Mouse (Mus musculus) adrenal gland, adult 8-10 months (tissue): ENCODE data around the gene Acox3. TPM values are rescaled to one million over a fixed set of nuclear protein-coding genes. Genes with fewer than 3 reads are reported as not detected.

Source experiments
- DNase-seq: peaks from one replicate; pipeline ENCODE4 v3.0.0; 2022
- total RNA-seq, 4 experiments: library from RNA; stranded (reverse); gene quantifications; 2 replicates each; pipeline ENCODE4 v1.2.4; 2022

The Acox3 gene
- total RNA-seq, 4 experiments from 2014 or later: 56.2 to 98.7 (median 78.5) TPM

- DNase-seq: no peak
Measured at GRCm38 (mm10) chr5:35653743-35654395, 71.0 kb downstream of the Acox3 start.

GRCm38 (mm10) chr5:35655753-35656485 is 73.1 kb downstream of the Acox3 start:
- no peak for DNase-seq

GRCm38 (mm10) chr5:35659503-35659902 is 76.7 kb downstream of the Acox3 start:
- DNase-seq: no peak

GRCm38 (mm10) chr5:35661210-35661609 is 78.4 kb downstream of the Acox3 start:
- no peak for DNase-seq

GRCm38 (mm10) chr5:35662021-35662545 is 79.2 kb downstream of the Acox3 start:
- no peak for DNase-seq

Other genes with a start within 250 kb of the Acox3 start
- gene Hmx1, start 193.9 kb upstream of the Acox3 start, total RNA-seq: not detected
- gene Cpz, start 57.3 kb upstream of the Acox3 start, total RNA-seq: 1 to 10 TPM in 1 of 4 experiments, under 1 TPM in 2, not detected in 1; 0.67 to 2.2 (median 0.91) TPM
- gene Trmt44, start 8.0 kb upstream of the Acox3 start, total RNA-seq: 10 to 100 TPM in 1 of 4 experiments, 1 to 10 TPM in 3; 6.1 to 11.2 (median 7.7) TPM
- 100 to 1,000 TPM in 1 of 4 experiments, 10 to 100 TPM in 3; 21.3 to 114 (median 48.7) TPM for gene Htra3, start 96.7 kb downstream of the Acox3 start, total RNA-seq
- gene Sh3tc1, start 156.9 kb downstream of the Acox3 start, total RNA-seq: 10 to 100 TPM; 34.2 to 35.9 (median 35.1) TPM
- gene Ablim2, start 174.8 kb downstream of the Acox3 start, total RNA-seq: 10 to 100 TPM in 2 of 4 experiments, 1 to 10 TPM in 2; 4.4 to 21.5 (median 11.4) TPM